Mouse (Mus musculus) kidney, adult 2 months (tissue): ENCODE measurements around the gene Gm2696. TPM values are rescaled to one million over a fixed set of nuclear protein-coding genes. Genes with fewer than 3 reads are reported as not detected.

Experiments
- DNase-seq: peaks from one replicate; pipeline ENCODE4 v3.0.0; 2021
- H3K27ac ChIP-seq: fragments of 200-500 bp; 2 replicates; pipeline ENCODE4 v1.5.1; 2012; ENCODE audit warnings: low read depth, low read length, control low read depth, inconsistent platforms; ENCODE audit not compliant: insufficient read depth
- H3K27me3 ChIP-seq: fragments of 200-500 bp; replicated peaks from 2 replicates; pipeline ENCODE4 v1.6.1; 2012; ENCODE audit warnings: mild to moderate bottlenecking, moderate library complexity, low read length, inconsistent platforms; ENCODE audit not compliant: control insufficient read depth, insufficient read depth
- H3K36me3 ChIP-seq: fragments of 200-500 bp; 2 replicates; pipeline ENCODE4 v1.6.1; 2012; ENCODE audit warnings: mild to moderate bottlenecking, moderate library complexity, low read length, inconsistent platforms; ENCODE audit not compliant: control insufficient read depth, insufficient read depth
- H3K4me1 ChIP-seq: fragments of 200-500 bp; 2 replicates; pipeline ENCODE4 v1.6.1; 2011; ENCODE audit warnings: low read length; ENCODE audit not compliant: control insufficient read depth, insufficient read depth
- H3K4me3 ChIP-seq: fragments of 200-500 bp; 2 replicates; pipeline ENCODE4 v1.5.1; 2011; ENCODE audit warnings: mild to moderate bottlenecking, low read depth, low read length, control low read depth; ENCODE audit not compliant: insufficient read depth
- CTCF ChIP-seq: fragments of 200-500 bp; conservative IDR thresholded peaks from 2 replicates; pipeline ENCODE4 v1.5.1; 2011; ENCODE audit warnings: low read depth, mild to moderate bottlenecking, control low read depth, low read length, moderate library complexity, mixed read lengths; ENCODE audit not compliant: insufficient read depth, insufficient read length
- POLR2A ChIP-seq: fragments of 200-500 bp; IDR thresholded peaks from one replicate; pipeline ENCODE4 v1.6.1; 2011; ENCODE audit warnings: low read depth, low read length, control low read depth
- WGBS: fragments of 180-500 bp; shearing (Covaris S2); methylation state at CpG from one replicate; pipeline ENCODE4 v1.1.7; 2018; 5-methylcytosine and 5-hydroxymethylcytosine counted together
- polyA plus RNA-seq: library from polyadenylated mRNA; depleted of rRNA; stranded (reverse); fragments of >200 nt; gene quantifications from 2 replicates; pipeline ENCODE4 v1.2.3, GENCODE M21; 2012

The Gm2696 gene
- polyA plus RNA-seq, 1 experiment, result not detected

GRCm38 (mm10) chr10:77815514-77815913, 1.0 kb downstream of the Gm2696 start:
- WGBS, result 32% methylated on average over 5 of the region's 5 CpGs
- no peaks in the 10 kb centered on the region for H3K36me3 ChIP-seq
- H3K27ac ChIP-seq, result no peak overlapping the region
- DNase-seq, result peak; percentile 9
- no peaks in the 10 kb centered on the region for H3K4me1 ChIP-seq
- H3K27me3 ChIP-seq, result no peaks in the 10 kb centered on the region
- peak; percentile 68 for TF ChIP-seq CTCF
- no peak for TF ChIP-seq POLR2A
- no peak overlapping the region for H3K4me3 ChIP-seq

GRCm38 (mm10) chr10:77818523-77818922, 4.0 kb downstream of the Gm2696 start:
- 94% methylated on average over 4 of the region's 4 CpGs for WGBS
- Histone ChIP-seq H3K36me3 (no peaks in the 10 kb centered on the region), H3K4me1 (no peaks in the 10 kb centered on the region), H3K4me3 (no peak overlapping the region), H3K27me3 (no peaks in the 10 kb centered on the region), H3K27ac (no peak overlapping the region)
- no peak for DNase-seq
- TF ChIP-seq POLR2A, result no peak
- no peak for TF ChIP-seq CTCF

GRCm38 (mm10) chr10:77819203-77819602, 4.7 kb downstream of the Gm2696 start:
- Histone ChIP-seq H3K27ac (no peak overlapping the region), H3K4me1 (no peaks in the 10 kb centered on the region), H3K36me3 (no peaks in the 10 kb centered on the region), H3K4me3 (no peak overlapping the region), H3K27me3 (no peaks in the 10 kb centered on the region)
- DNase-seq, result no peak
- 50% methylated on average over 4 of the region's 4 CpGs for WGBS
- TF ChIP-seq POLR2A (no peak), CTCF (no peak)

GRCm38 (mm10) chr10:77826951-77827350, 12.5 kb downstream of the Gm2696 start, which contains the start of gene Krtap10-4:
TSS of gene Krtap10-4 (minus strand) at chr10:77827095.
- Histone ChIP-seq H3K27ac (no peak within 1 kb of the TSS), H3K36me3 (no peaks in the 10 kb centered on the region), H3K4me1 (no peaks in the 10 kb centered on the region), H3K4me3 (no peak within 1 kb of the TSS), H3K27me3 (no peaks in the 10 kb centered on the region)
- WGBS, result 56% methylated on average over 6 of the region's 6 CpGs
- DNase-seq, result no peak
- TF ChIP-seq CTCF (no peak), POLR2A (no peak)

- TF ChIP-seq POLR2A, result no peak
- TF ChIP-seq CTCF, result no peak
- no peaks in the 10 kb centered on the region for H3K36me3 ChIP-seq
- no peaks in the 10 kb centered on the region for H3K4me1 ChIP-seq
- 59% methylated on average over 9 of the region's 9 CpGs for WGBS
- H3K27me3 ChIP-seq, result no peaks in the 10 kb centered on the region
- no peak within 1 kb of the TSS for H3K27ac ChIP-seq
- no peak for DNase-seq
- no peak within 1 kb of the TSS for H3K4me3 ChIP-seq
Observed at GRCm38 (mm10) chr10:77835647-77836046, 21.2 kb downstream of the Gm2696 start, which contains the start of gene Krtap10-10. TSS of gene Krtap10-10 (plus strand) at chr10:77835947.

- TF ChIP-seq CTCF (no peak), POLR2A (no peak)
- DNase-seq, result no peak
- Histone ChIP-seq H3K27ac (no peak overlapping the region), H3K4me3 (no peak overlapping the region), H3K4me1 (no peaks in the 10 kb centered on the region), H3K36me3 (no peaks in the 10 kb centered on the region), H3K27me3 (no peaks in the 10 kb centered on the region)
- WGBS, result 73% methylated on average over 6 of the region's 6 CpGs
Observed at GRCm38 (mm10) chr10:77839006-77839405, 24.5 kb downstream of the Gm2696 start.

GRCm38 (mm10) chr10:77846503-77846902, 32.0 kb downstream of the Gm2696 start, which contains the start of gene Gm36176:
TSS of gene Gm36176 (plus strand) at chr10:77846803.
- Histone ChIP-seq H3K27me3 (no peaks in the 10 kb centered on the region), H3K36me3 (no peaks in the 10 kb centered on the region), H3K4me3 (no peak within 1 kb of the TSS), H3K4me1 (no peaks in the 10 kb centered on the region), H3K27ac (no peak within 1 kb of the TSS)
- WGBS, result 80% methylated on average over 3 of the region's 3 CpGs
- TF ChIP-seq CTCF (no peak), POLR2A (no peak)
- no peak for DNase-seq
